Mouse (Mus musculus): ENCODE measurements around the gene Il18rap.

The Il18rap gene

DNA sequence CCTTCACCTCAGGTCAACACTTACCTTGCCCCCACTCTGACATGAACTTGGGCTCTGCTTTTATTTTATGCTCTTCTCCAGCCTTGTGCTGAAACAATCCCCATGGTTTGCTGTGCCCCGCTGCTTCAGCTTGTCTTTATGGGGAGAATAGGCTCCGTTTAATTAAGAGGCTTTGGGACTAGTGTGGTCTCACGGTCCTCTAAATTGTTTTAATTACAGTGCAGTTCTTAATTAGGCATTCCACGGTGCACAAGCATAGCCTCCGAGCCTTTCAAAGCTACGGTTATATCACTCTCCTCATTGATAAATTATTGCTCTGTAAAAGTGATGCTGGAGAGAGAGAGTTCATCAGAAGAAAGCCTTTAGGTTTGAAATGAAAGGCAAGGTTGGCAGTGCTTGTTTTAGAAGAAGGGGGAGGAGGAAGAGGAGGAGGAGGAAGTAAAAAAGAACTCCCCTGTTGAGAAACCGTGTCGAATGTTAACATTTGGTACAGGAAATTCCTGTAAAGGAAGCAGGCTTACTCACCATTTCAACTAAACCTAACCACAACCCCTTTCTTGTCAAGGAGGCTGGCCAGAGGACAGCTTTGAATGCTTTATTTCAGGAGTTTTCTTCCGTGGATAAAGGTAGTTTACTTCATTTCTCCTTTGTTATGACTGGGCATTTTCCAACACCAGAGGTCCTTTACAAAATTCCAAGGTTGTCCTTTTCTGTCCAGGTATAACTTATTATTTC is at the start of gene Il18rap:
Gene Il18rap, plus strand, starts transcription at position 512 of the 735 bp plus-strand sequence.
- DNase-seq (ENCODE audit: low spot score in 2 of 2): no peak

DNA sequence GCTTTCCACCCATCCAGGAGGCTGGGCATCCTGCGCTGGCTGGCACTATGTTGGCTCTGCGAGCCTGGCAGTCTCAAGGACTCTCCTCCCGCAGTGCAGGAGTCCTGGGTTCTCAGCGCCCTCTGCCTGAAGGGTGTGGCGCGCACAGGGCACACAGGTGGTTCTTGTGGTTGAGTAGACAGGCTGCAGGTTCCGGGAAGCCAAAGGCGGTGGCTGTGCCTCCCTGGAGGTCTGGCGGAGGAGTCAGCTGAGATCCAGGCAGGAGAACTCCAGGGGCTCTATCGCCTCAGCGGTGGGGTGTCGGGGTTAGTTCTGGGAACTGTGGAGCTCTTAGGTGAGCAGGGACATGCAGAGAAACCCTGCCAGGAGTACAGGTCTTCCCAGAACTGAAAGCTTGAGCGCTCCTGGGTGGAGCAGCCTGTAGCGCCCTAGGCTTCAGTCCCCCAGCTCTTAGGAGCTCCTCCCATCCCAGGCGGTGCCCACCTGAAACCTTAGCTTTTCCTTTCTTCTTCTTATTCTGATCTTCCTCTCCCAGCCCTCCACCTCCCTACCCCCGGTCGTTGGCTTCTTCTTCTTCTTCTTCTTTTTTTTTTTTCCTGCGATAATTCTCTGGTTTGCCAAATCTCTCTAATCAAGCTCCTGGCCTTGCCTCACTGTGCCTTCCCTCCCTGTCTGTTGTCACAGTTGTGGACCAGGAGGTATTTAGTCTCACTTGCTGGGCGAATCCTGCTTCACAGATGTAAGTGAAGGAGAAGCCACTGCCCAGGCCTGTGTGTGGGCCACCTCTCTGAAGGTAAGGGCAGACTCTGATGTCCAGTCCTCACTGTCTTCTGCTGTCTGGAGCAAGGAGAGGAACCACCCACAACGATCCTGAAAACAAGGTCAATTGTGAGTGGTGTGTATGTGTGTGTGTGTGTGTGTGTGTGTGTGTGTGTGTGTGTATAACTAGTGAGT is 49.4 kb upstream of the Il18rap start, which contains the start of gene Il18r1:
Gene Il18r1, plus strand, starts transcription at position 76 of the 954 bp plus-strand sequence.
- DNase-seq (ENCODE audit: low spot score in 2 of 2): peak in 1 of 2 experiments; percentile 22

DNA sequence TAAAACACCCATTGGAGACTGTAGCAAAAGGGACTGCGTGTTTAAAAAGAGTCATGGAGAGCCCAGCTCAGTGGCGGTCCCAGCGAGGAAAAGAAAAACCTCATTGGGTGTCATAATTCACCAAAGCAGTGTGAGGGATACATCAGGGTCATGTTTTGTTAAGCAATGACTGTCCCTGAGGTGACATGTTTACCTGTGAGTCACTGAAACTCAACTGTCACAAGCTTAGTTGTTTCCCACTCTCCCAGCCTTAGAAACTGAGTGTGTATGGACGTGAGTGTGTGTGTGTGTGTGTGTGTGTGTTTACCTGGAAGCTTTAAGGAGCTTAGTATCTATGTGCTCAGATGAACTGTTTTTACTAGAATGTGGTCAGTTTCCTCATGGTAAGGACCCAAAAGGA is 47.9 kb upstream of the Il18rap start:
- no peak for DNase-seq (ENCODE audit: low spot score in 2 of 2)

DNA sequence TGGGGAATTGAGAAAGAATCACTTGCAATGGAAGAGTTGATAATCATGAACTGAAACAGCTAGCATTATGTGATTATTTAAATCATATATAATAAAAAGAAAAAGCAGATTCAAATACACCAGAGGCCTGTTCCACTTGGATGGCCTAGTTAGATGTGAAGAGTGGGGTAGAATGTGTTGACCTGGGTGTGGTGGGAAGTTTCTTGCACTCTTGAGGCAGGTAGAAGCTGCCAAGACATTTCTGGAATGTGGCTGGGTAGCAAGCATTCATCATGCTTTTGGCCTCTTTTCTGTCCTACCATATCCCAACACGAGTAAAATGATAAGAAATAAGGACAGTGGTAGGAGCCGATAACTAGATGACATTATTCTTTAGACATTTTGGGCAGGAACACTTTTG is 46.4 kb upstream of the Il18rap start:
- no peak for DNase-seq (ENCODE audit: low spot score in 2 of 2)

DNA sequence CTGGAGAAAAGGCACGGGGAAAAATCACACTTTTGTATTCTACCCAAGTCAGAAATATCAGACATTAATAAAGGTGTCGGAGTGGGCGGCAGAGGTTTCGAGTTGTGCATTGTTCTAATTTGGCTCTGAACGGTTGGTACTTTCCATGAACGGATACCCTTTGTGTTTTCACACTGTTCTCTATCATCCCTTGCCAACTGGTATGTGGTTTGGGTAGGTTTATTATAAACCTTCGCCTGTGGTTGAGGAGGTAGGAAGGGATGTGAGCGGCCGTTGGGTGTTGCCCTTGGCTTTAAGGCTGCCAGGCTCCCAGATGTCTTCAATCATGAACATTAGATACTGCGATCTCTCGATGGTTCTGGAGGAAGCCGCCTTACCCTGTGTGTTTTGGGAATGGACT is 45.3 kb upstream of the Il18rap start:
- DNase-seq (ENCODE audit: low spot score in 2 of 2): no peak

DNA sequence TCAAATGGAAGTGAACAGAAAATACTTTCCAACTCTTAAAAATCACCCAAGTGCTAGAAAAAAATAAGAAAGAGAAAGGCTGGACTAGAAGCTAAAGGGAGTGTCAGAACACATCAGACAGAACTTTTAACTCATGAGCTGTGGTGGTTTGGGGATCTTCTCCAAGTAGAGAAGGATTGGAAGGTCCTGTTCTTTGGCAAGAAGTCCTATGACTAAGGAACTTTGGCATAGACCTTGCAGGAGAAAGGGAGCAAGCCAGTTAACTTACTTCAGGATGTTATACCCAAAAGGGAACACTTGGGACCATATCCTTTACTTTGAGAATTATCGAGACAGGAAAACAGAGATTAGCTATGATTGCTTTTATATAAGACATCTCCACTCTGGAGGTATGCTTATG is 42.8 kb upstream of the Il18rap start:
- DNase-seq (ENCODE audit: low spot score in 2 of 2): no peak

DNA sequence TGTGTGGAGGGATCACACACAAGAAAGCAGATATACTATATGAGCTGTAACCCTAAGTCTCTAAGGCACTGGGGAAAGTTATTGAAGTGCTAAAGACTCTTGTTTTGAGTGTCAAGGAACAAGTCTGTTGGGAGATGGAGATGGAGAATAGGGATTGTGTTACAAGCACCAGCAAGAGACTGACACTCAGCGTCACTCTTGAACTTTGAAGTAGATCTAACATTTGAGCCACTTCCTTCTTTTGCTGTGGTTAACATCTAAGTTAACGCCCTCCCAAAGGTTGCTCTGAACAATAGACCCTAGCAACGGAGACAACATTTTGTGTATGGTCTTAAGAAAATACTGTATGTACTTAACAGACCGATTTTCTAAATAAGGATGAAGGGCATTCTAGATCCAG is 41.5 kb upstream of the Il18rap start:
- DNase-seq (ENCODE audit: low spot score in 2 of 2): no peak

DNA sequence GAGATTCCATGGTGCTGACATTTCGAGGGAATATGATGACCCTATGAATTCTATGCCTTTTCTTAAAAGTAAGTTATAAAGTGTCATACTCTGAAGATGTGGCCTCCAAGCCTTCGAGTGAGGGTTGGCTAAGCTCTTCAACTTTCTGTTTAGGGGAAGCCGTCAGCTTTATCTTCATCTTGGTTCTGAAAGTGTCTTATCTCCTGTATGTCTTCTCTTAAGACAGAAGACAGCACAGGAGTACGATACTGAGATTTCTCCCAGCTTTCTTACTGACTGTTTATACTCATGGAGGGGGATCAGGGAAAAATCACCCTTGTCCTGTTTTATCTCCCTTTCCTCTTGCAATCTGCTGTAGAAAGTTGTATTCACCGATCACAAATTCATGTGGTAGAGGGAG is 40.8 kb upstream of the Il18rap start:
- no peak for DNase-seq (ENCODE audit: low spot score in 2 of 2)

DNA sequence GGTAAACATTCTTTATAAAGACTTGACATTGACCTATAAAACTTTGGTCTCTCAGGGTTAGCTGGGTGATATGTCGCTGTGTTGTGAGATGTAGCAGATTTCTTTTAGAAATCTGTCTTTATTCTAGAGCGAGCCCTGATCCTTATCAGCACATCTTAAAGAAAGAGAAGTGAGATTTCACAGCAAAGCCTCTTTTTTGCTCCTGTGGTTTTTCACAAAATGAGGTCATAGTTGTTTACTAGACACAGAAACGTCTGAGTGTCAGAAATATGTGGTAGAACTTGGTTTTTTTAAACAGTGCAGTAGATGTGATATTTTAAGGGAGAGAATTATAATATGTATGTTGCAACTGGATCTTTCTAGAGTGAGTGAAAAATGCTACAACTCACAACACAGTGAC is 39.5 kb upstream of the Il18rap start:
- DNase-seq (ENCODE audit: low spot score in 2 of 2): no peak

DNA sequence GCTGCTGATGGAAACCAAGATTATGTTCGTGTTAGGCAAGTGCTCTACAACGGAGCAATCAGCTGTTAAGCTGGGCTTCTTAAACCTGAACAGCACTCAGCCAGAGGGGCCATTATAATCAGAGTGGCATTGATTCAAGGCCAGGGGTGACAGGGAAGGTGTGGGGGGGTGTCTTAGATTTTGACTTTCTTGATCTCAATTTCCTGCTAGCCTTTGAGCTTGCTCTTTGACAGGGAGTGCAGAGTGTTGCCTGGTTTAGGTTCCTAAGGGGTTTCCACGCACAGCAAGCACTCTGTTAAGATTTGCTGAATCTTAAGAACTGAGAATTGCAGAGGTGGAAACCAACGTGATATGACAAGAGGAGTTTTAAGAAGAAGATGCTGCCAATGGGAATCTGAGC is 38.4 kb upstream of the Il18rap start:
- DNase-seq (ENCODE audit: low spot score in 2 of 2): no peak

DNA sequence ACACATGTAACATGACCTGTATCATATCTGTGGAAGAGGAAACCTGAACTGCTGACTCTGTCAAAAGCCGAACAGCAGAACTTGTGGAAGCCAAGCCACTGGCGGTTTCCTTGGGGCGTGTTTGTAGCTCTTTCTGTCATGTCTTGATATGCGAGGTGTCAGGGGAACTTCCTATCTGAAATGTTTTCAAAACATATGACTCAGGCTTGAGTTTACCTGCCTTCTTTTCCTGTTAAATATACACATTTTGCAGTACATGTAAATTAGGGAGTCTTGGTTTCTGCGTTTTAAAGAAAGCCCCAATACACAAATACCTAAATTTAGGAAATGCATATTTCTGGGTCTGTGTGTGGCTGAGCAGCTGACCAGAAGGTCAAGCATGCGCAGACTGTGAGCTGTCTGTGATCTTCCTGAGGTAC is 35.6 kb upstream of the Il18rap start:
- no peak for DNase-seq (ENCODE audit: low spot score in 2 of 2)

DNA sequence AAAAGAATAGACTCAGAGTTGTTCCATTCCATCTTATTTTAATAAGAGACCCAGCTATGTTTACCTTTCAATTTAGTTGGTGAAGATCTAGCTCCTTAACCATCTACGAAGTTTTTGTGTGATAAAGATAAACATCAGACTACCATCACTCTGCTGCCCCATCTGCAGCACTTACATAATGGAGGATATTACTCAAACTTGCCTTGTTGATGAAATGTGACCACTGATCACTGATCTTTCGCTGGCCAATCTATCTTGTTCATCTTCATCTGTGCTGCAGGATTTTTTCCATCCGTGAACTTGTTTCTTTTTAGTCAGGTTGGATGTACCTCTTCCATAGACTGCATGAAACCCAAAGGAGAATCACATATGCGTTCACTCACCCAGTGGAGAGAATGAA is 20.6 kb upstream of the Il18rap start:
- no peak for DNase-seq (ENCODE audit: low spot score in 2 of 2)

DNA sequence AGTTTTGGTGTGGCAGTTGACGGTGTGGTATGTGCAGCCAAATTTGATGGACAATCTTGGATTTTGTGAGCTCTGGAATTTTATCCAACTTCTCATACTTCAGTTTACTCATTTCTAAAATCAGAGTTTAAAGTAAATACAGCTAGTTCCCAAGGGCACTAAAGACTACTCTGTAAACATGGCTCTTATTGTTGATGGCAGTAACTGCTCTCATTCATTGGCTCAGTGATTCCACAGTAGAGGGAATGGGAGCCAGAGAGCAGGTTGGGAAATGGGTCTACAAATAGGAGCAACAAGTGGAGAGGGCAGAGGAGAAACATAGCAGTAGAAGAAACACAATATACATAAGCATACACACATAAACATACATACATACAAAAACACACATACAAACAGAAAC is 15.5 kb upstream of the Il18rap start:
- DNase-seq (ENCODE audit: low spot score in 2 of 2): no peak

DNA sequence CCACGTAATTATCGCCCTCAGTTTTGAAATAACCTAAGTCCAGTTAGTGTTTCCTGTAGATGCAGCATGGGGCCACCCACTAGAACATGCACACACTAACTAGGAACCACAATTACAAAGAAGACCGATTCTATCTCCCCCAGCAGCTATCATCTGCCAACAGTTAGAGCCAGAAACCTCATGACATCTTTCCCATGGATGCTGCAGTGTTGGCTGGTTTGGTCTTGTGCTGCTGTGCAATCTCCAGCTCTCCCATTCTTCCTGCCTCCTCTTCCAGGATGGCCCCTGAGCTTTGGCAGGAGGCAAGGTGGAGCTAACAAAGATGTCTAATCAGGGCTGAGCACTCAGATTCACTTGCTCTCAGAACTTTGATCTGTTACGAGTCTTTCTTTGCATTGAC is 14.0 kb upstream of the Il18rap start:
- DNase-seq (ENCODE audit: low spot score in 2 of 2): no peak

DNA sequence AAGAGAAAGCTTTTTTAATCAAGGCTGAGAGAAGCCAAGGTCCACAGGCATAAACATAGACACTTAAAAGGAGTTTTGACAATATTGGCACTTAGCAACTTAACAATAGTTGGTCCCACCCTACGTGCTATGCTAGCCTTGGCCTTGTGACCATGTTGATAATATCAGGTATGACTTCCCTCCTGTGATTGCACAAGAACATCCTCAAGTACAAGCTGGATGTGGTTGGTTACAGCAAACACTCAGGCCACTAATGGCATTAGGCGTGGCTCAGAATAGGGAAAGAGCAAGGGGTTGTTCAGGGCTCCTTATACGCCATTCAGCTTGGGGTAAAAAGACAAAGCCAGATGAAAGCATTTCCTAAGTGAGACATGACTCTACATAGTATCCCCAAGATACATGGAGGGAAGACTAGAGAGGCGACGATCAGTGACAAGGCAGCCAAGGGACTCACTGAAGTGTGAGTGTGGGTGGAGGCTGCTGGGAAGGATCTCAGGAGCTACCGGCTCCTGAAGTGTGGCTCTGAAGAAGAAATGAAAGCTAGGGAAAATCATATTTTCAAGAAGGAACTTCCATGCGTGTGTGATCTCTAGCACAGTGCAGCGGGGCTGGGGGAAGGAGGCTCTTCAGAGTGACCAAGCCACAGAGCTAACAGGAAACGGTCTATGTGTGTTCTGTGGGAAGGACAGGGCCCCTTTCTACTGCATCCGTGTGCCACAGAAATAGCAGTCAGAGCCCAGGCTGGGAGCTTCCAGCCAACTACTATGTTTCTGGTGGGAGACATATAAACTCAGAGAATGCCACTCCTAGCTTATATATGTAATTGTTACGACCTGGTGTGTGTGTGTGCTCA is 13.4 kb upstream of the Il18rap start:
- no peak for DNase-seq (ENCODE audit: low spot score in 2 of 2)

DNA sequence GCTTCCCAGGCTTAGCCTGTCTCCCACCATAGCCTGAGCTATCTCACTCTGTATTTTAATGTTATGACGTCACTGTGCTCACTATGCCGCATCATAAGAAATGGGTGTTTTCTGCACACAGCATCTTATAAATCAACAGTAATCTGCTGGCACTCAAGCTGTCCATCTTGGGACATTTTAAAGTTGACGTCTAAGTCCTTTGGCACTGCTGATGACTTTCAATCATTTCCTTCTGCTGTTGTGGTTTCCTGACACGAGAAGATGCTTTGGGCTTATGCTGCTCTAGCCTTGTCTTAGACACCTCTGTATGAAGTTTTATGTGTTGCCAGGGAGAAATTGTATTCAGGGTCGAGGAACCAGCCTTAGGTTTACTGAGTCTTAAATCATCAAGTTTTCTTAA is 10.6 kb upstream of the Il18rap start:
- no peak for DNase-seq (ENCODE audit: low spot score in 2 of 2)

DNA sequence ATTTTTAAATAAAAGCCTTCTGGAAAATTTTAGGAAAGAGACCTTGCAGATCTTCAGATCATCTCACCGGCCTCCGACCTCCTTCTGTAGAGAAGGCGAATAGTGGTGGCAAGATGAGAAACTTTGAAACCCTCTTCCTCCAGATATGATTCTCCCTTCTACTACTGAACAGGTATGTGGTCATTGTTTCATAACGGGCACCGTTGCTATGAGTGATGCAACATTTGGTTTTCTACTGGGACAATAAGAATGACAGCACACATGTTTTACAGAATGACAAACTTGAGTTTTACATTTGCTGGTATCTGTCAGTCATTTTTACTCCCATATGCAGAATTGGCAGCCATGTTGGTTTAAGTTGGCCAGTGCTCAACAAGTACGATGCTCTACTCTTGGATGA is 1.2 kb downstream of the Il18rap start:
- no peak for DNase-seq (ENCODE audit: low spot score in 2 of 2)

DNA sequence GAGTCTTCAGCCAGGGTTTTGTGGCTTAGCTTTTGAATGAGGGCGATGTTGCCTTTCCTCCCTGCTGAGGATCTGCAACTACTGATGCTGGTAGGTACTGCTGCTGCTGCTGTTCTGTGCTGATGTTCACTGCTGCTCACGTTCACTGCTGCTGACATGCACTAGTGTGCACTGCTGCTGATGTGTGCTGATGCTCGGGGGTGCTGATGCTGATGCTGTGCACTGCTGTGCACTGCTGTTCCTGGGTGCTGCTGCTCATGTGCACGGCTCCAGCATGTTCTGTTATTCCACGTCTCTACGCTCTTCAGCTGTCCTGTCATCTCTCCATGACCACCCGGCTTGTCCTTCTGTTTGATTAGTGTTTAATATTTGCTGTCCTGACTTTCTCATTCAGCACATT is 7.8 kb downstream of the Il18rap start:
- no peak for DNase-seq (ENCODE audit: low spot score in 2 of 2)

DNA sequence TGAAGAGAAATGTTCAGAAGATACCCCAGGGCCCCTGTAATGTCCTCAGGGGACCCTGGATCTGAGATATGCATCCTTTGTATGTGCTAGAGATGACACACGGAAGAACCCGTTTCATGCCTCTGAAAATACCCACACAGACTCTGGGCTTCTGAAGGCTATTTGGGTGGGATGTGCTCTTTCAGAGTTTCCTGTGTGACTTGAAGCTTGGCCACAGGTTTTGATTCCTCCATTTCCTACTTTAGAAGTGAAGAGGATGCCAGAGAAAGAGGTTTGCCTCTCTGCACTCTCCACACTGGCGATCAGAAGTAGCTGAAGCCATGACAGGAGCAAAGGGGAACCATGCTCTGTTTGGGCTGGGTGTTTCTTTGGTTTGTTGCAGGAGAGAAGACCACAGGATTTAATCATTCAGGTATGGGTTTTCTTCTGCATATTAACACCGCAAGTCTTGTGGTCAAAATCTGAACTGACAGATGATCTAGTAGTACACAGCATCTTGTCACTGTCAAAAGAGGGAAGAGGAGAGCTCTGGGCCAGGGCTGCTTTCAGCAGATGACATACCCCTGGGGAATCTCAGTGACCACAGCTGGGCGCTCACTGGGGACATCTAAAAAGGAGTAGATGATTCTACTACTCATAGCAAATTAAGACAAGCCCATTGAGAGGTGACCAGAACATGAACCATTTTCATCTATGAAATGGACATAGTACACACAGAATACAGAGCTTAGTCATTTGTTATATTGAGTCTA is 9.0 kb downstream of the Il18rap start:
- no peak for DNase-seq (ENCODE audit: low spot score in 2 of 2)

DNA sequence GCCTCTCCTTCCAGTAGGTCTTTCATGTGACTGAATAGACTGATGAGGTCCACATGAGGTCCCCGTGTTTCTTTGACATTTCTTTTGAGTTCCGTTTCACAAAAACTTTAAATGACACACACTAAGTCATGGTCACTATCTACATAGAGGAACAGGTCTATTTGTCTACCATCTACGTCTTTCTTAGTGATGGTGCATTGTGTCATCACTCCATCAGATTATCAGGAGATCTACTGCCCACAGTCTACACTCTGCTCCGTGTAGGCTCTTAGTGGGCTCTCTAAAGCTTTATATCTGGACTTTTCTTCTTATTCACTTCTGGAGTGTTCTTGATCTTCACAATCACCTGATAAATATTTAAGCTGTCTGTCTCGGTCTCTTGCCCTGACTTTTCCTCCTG is 14.1 kb downstream of the Il18rap start:
- DNase-seq (ENCODE audit: low spot score in 2 of 2): no peak

DNA sequence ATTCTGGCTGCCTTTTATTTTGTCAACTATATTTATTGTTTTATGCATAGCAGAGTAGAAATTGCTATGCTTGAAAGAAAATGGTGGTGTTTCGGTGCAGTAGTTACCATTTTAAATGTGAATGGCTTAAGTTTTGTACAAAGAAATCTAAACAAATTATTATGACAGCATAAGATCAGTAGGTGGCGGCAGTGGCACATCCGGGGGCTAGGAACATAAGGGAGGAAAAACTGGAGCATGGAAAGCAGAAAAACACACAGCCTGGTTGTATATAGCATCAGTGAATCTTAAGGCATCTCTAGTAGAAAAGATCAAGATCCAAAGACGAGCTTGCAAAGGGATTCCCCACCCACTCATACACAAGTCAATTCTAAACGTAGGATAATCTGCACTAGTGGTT is 22.4 kb downstream of the Il18rap start:
- DNase-seq (ENCODE audit: low spot score in 2 of 2): no peak
